27 mouse cellular contexts compared by ENCODE assay signal in genomic region chr17:14745512-14745911, GRCm38 (mm10). TPM values are rescaled to one million over a fixed set of nuclear protein-coding genes. Genes with fewer than 3 reads are reported as not detected.
"Had no signal": no experiment of that assay in that cellular context is flagged by ENCODE, and none has a peak within 500 bp of the region (broad histone marks: within the 10 kb centered on the region; RNA-seq: fewer than 3 reads in every experiment).

No protein-coding gene starts in this region.

- H3K36me3 ChIP-seq: embryonic facial prominence, embryonic 10.5 days; embryonic facial prominence, embryonic 12.5 days; embryonic facial prominence, embryonic 13.5 days; embryonic facial prominence, embryonic 15.5 days; forebrain, embryonic 10.5 days; forebrain, embryonic 12.5 days; forebrain, embryonic 15.5 days had no signal

- H3K27ac ChIP-seq: embryonic facial prominence, embryonic 10.5 days; embryonic facial prominence, embryonic 12.5 days; embryonic facial prominence, embryonic 13.5 days; embryonic facial prominence, embryonic 15.5 days; forebrain, embryonic 10.5 days; forebrain, embryonic 12.5 days; forebrain, embryonic 13.5 days; forebrain, embryonic 15.5 days; heart, adult 2 months had no signal

- H3K27me3 ChIP-seq: embryonic facial prominence, embryonic 12.5 days; embryonic facial prominence, embryonic 13.5 days; embryonic facial prominence, embryonic 15.5 days; forebrain, embryonic 12.5 days; forebrain, embryonic 13.5 days; forebrain, embryonic 15.5 days had no signal

- H3K4me3 ChIP-seq: embryonic facial prominence, embryonic 10.5 days; embryonic facial prominence, embryonic 12.5 days; embryonic facial prominence, embryonic 13.5 days; embryonic facial prominence, embryonic 15.5 days; erythroblast, embryonic 14.5 days; forebrain, embryonic 10.5 days; forebrain, embryonic 12.5 days; forebrain, embryonic 13.5 days; forebrain, embryonic 15.5 days; gastrocnemius, adult 2 months; heart, adult 2 months had no signal

- H3K9me3 ChIP-seq: embryonic facial prominence, embryonic 10.5 days; embryonic facial prominence, embryonic 12.5 days; embryonic facial prominence, embryonic 13.5 days; embryonic facial prominence, embryonic 15.5 days; forebrain, embryonic 10.5 days; forebrain, embryonic 12.5 days; forebrain, embryonic 13.5 days; forebrain, embryonic 15.5 days had no signal

- H3K4me1 ChIP-seq: embryonic facial prominence, embryonic 10.5 days; embryonic facial prominence, embryonic 12.5 days; forebrain, embryonic 10.5 days; forebrain, embryonic 12.5 days; forebrain, embryonic 13.5 days; forebrain, embryonic 15.5 days had no signal

- DNase-seq: cerebellum, adult 2 months; cerebellum, adult 8-10 months; cerebellum, adult 9-10 months; cerebellum, adult 9-11 months; cerebellum, postnatal 10 days; cerebellum, postnatal 14 days; cerebellum, postnatal 25 days; cerebellum, postnatal 36 days; embryo, embryonic 11 days; forebrain, postnatal 0 days; gastrocnemius, adult 2 months; gastrocnemius, postnatal 10 days; gastrocnemius, postnatal 14 days; gastrocnemius, postnatal 25 days; gastrocnemius, postnatal 36 days; heart, adult 18-20 months; heart, adult 2 months had no signal

RNA-seq across cellular contexts. Expression of gene Thbs2, which starts 51.5 kb away (rescaled TPM):
- total RNA-seq: granulocyte monocyte progenitor cell, adult 5-6 weeks had no signal
- polyA plus RNA-seq: erythroblast, embryonic 14.5 days had no signal
